Mouse (Mus musculus) liver, embryonic 16.5 days (tissue): ENCODE data around the gene Lama4. TPM values are rescaled to one million over a fixed set of nuclear protein-coding genes. Genes with fewer than 3 reads are reported as not detected.

Experiments
- ATAC-seq: fragments of 200-750 bp; cut with Nextera tagmentation; 2 replicates; pipeline ENCODE4 v1.8.0; 2017; ENCODE audit warnings: low read depth, mild to moderate bottlenecking, moderate number of reproducible peaks, moderate library complexity
- H3K27ac ChIP-seq: fragments of 300-500 bp; sonication (generic); 2 replicates; pipeline ENCODE4 v1.5.1; 2014; ENCODE audit warnings: mild to moderate bottlenecking, low read length
- H3K27me3 ChIP-seq: fragments of 300-500 bp; sonication (generic); 2 replicates; pipeline ENCODE4 v1.6.1; 2014; ENCODE audit warnings: low read depth, low read length, mixed read lengths; ENCODE audit not compliant: control insufficient read depth, insufficient read depth
- H3K36me3 ChIP-seq: fragments of 300-500 bp; sonication (generic); 2 replicates; pipeline ENCODE4 v1.6.1; 2014; ENCODE audit warnings: mild to moderate bottlenecking; ENCODE audit not compliant: control insufficient read depth, insufficient read depth
- H3K4me1 ChIP-seq: fragments of 300-500 bp; sonication (generic); 2 replicates; pipeline ENCODE4 v1.6.1; 2014; ENCODE audit warnings: low read depth, low read length, mixed read lengths; ENCODE audit not compliant: control insufficient read depth
- H3K4me2 ChIP-seq: fragments of 300-500 bp; sonication (generic); 2 replicates; pipeline ENCODE4 v1.6.1; 2014; ENCODE audit warnings: low read depth, low read length, mixed read lengths
- H3K4me3 ChIP-seq: fragments of 300-500 bp; sonication (generic); 2 replicates; pipeline ENCODE4 v1.5.1; 2014; ENCODE audit warnings: low read depth, mild to moderate bottlenecking, low read length
- H3K9ac ChIP-seq: fragments of 300-500 bp; sonication (generic); 2 replicates; pipeline ENCODE4 v1.6.1; 2014; ENCODE audit warnings: low read depth, low read length
- H3K9me3 ChIP-seq: fragments of 300-500 bp; sonication (generic); replicated peaks from 2 replicates; pipeline ENCODE4 v1.6.1; 2016; ENCODE audit warnings: low read length; ENCODE audit not compliant: control insufficient read depth
- WGBS: fragments of 180-500 bp; shearing (Covaris S2); extraction: QIAGEN DNeasy Blood & Tissue Kit; methylation state at CpG from one replicate; pipeline ENCODE4 v1.1.7; 2014; ENCODE audit not compliant: insufficient replicate concordance; 5-methylcytosine and 5-hydroxymethylcytosine counted together
- polyA plus RNA-seq: library from polyadenylated mRNA; unstranded; fragments of >200 nt; fragmentation: Nextera tagmentation; extraction: Ambion mirVana; gene quantifications from 2 replicates; pipeline ENCODE4 v1.2.1, GENCODE M21; 2015

Gene Lama4
- polyA plus RNA-seq = 1.5 and 2.1 TPM in 2 replicates

DNA sequence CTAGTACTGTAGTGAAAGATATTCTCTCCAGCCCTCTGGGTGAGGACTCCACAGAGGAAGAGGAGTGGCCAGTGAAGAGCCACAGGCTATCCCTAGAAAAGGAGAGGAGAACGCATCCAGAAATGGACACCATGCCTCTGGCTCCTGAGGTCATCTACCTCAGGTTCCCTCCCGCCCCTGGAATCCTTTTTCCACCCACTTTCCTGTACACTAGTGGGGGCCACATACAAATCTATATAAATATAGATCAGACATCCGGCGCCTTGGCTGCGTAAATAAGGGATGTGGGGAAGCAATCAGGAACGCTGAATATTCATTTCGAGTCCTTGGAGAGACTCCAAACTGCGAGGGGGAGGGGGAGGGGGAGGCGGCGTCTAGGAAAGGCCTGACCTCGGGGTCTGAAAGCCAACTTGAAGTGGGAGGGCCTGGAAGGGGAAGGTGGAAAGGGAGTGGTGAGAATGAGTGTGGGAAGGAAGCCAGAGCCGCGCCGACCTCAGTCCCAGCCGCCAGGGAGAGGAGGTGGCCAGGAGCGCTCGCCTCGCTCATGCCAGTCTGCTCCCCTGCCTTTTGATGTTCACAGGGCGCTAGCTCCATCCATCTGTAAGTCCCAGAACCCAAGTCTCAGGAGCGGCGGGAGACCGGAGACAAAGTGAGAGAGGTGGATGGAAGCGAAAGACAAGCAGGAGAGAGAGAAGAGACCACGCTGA is at the start of gene Lama4:
TSS of gene Lama4 (plus strand) at position 441 of the 707 bp plus-strand sequence.
- Histone ChIP-seq H3K4me3 (peak within 1 kb of the TSS; percentile 37), H3K27me3 (no peaks in the 10 kb centered on the region), H3K9ac (no peak within 1 kb of the TSS), H3K36me3 (no peaks in the 10 kb centered on the region), H3K9me3 (no peaks in the 10 kb centered on the region), H3K27ac (no peak within 1 kb of the TSS), H3K4me1 (no peaks in the 10 kb centered on the region), H3K4me2 (peak within 1 kb of the TSS; percentile 20)
- 4% methylated on average over 24 of the region's 24 CpGs for WGBS
- ATAC-seq = peak; percentile 35; the same call in 1 of the 2 replicates

DNA sequence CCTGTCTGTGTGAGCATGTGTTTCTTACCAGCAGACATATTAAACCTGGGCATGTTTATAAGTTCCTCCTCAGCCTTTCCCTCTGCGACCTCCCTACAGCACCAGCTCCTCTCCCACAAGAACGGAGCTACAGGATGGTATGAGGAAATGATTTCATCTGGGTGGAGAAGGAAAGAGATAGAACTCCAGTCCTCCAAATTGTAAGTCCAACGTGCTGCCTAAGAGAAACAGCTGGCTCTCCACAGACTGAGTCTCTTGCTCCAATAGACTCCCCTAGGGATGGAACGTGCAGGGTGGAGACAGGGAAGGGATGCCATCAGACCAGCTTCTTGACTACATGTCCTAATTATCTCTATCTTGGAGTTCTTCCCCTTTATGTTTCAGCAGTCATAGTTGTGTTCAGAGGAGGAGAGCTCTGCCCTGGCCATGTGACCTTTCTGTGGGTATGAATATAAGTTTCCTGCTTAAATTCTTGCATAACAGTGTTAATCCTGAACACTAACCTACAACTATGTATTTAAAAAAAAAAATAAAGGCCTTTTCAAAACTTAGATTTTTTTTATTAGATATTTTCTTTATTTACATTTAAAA is 49.2 kb upstream of the Lama4 start:
- WGBS = 26% methylated on average over 4 of the region's 4 CpGs
- Histone ChIP-seq H3K9me3 (no peaks in the 10 kb centered on the region), H3K9ac (no peak overlapping the region), H3K4me3 (no peak overlapping the region), H3K27me3 (no peaks in the 10 kb centered on the region), H3K4me2 (no peak overlapping the region), H3K27ac (no peak overlapping the region), H3K4me1 (no peaks in the 10 kb centered on the region), H3K36me3 (no peaks in the 10 kb centered on the region)
- ATAC-seq = no peak

DNA sequence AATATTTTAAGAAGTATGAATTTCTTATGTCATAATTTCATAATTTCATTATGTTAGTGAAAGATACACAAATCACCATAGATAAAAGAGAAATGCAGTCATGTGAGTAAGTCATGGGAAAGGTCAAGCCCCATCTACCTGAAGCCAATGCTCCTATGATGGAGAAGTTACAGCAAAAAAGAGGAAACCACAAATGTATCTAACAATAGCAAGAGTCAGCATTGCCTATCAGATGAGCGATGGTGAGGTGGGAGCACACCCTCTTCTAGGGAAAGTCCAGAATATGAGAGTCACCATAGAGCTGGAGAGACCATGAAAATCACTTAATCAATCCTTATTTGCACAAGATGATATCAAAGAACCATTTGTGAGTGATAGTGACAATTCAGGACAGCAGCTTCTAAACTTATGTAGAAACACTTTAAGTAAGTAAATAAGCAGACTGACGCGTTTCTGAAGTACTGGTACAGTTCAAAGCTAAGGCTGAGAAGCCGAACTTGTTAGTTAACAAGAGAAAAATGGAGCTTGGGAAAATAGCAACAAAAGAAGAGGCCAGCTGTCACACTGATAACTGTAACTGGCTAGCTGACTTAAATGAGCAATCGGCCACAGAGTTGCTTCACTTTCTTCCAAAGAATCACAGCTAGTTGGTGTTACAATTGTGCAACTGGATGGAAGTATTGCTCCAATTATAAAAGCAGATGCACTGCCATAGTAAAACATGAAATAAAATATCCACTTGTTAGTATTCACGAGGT is 36.2 kb upstream of the Lama4 start:
- no peaks in the 10 kb centered on the region for H3K9me3 ChIP-seq
- H3K27me3 ChIP-seq = no peaks in the 10 kb centered on the region
- 55% methylated on average over 6 of the region's 6 CpGs for WGBS
- no peak overlapping the region for H3K9ac ChIP-seq
- no peak for ATAC-seq
- H3K27ac ChIP-seq = no peak overlapping the region
- H3K4me1 ChIP-seq = no peaks in the 10 kb centered on the region
- no peaks in the 10 kb centered on the region for H3K36me3 ChIP-seq
- H3K4me3 ChIP-seq = no peak overlapping the region
- no peak overlapping the region for H3K4me2 ChIP-seq

DNA sequence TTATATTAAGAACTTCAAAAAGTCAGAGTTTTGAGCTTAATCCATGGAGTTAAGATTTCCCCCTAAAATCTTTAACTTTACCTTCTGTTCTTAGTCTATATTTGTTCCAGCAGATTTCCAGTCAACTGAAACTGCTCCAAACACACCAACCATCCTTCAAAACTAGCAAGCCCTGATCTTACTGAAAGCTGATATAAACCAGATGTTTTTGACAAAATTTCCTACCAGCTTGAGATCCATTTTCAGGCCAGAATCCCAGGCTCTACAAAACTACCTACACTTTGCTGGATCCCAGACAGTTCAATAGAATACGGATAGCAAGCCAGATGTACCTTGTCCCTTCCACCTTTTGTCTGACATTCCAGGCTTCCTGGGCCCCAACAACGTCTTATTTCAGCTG is 20.6 kb upstream of the Lama4 start:
- Histone ChIP-seq H3K4me1 (no peaks in the 10 kb centered on the region), H3K4me3 (no peak overlapping the region), H3K27ac (no peak overlapping the region), H3K4me2 (no peak overlapping the region), H3K27me3 (no peaks in the 10 kb centered on the region), H3K9ac (no peak overlapping the region), H3K36me3 (no peaks in the 10 kb centered on the region), H3K9me3 (no peaks in the 10 kb centered on the region)
- ATAC-seq = no peak
- 42% methylated on average over 2 of the region's 2 CpGs for WGBS

DNA sequence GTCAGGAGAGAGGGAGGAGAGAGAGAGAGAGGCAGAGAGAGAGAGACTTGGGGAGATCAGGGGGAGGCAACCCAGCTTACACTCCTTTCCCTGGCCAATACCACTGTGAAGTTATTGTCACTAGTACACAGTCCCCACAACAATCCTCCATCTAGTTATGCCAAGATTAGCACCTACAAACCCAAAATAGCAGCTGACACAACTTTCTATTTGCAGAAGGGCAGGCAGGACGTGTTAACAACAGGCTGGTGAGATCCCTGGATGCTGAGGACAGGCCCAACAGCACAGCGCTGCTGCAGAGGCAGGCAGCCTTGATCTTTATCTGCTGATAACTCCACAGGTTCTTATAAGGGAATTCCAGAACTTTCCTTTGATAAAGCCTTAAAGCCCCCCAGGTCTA is 3.4 kb upstream of the Lama4 start:
- Histone ChIP-seq H3K36me3 (no peaks in the 10 kb centered on the region), H3K4me2 (no peak overlapping the region), H3K9me3 (no peaks in the 10 kb centered on the region), H3K9ac (no peak overlapping the region), H3K27ac (no peak overlapping the region), H3K27me3 (no peaks in the 10 kb centered on the region), H3K4me1 (no peaks in the 10 kb centered on the region), H3K4me3 (no peak overlapping the region)
- 27% methylated on average over 2 of the region's 2 CpGs for WGBS
- no peak for ATAC-seq

DNA sequence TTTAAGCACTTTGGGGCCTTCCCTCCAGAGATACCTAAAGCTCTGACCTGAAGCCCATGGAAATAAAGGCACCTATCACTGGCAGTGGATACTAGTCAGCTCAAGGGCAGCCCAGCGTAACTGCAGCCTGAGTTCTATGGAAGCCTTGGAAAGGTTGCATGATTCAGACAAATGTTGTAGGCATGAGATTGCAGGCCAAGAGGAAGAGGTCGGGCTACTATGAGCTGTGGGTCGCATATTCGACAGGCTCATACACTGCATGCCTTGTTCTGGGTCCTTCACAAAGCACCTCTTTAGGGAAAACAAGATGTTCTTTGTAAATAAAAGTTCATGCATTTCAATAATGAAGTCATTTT is 618 bp upstream of the Lama4 start:
- 58% methylated on average over 4 of the region's 4 CpGs for WGBS
- Histone ChIP-seq H3K27ac (no peak overlapping the region), H3K4me3 (no peak overlapping the region), H3K4me1 (no peaks in the 10 kb centered on the region), H3K27me3 (no peaks in the 10 kb centered on the region), H3K36me3 (no peaks in the 10 kb centered on the region), H3K9me3 (no peaks in the 10 kb centered on the region), H3K9ac (no peak overlapping the region), H3K4me2 (no peak overlapping the region)
- ATAC-seq = no peak

DNA sequence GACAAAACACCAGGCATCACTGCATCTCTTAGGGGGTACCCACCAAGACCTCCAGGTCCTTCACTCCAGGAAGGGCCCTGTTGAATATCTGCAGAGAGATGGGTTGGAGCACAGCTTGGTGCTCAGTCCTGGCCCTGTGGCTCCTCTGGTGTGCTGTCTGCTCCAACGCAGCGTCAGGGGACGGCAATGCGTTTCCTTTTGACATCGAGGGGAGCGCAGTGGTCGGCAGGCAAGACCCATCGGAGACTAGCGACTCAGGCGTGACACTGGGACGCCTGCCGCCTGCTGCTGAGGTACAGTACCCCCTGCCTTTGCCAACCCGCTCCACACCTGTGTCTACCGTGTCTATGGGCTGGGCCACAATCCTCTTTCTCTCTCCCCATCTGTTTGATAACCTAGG is 542 bp downstream of the Lama4 start:
- H3K4me3 ChIP-seq = peak overlapping the region; percentile 37
- H3K4me1 ChIP-seq = no peaks in the 10 kb centered on the region
- peak overlapping the region; percentile 20 for H3K4me2 ChIP-seq
- H3K9ac ChIP-seq = no peak overlapping the region
- H3K36me3 ChIP-seq = no peaks in the 10 kb centered on the region
- 3% methylated on average over 14 of the region's 14 CpGs for WGBS
- no peak overlapping the region for H3K27ac ChIP-seq
- H3K27me3 ChIP-seq = no peaks in the 10 kb centered on the region
- no peak for ATAC-seq
- H3K9me3 ChIP-seq = no peaks in the 10 kb centered on the region

DNA sequence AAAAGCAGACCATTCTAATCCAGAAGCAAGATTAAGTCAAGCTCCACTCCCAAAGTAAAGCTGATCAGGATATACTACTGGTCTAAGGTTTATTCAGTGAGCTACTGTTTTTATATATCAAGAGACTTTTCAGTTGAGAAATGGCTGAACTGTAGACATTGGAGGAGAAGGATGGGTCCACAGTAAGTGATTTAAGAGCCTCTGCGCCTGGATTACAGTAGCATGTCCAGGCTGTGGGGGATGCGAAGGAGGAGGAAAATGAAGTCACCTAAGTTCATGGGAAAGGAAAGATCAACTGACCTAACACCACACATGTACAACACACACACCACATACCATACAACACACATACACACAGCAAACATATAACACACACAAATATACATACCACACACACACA is 1.3 kb downstream of the Lama4 start:
- no peaks in the 10 kb centered on the region for H3K4me1 ChIP-seq
- WGBS = 50% methylated on average over 2 of the region's 2 CpGs
- H3K36me3 ChIP-seq = no peaks in the 10 kb centered on the region
- H3K9ac ChIP-seq = no peak overlapping the region
- H3K27me3 ChIP-seq = no peaks in the 10 kb centered on the region
- no peak overlapping the region for H3K4me3 ChIP-seq
- ATAC-seq = no peak
- no peak overlapping the region for H3K27ac ChIP-seq
- H3K9me3 ChIP-seq = no peaks in the 10 kb centered on the region
- H3K4me2 ChIP-seq = peak overlapping the region; percentile 20; the same call in 1 of the 2 replicates
